12 mouse cellular contexts compared by ENCODE assay signal in genomic region chr11:96408234-96409010, GRCm38 (mm10). TPM values are rescaled to one million over a fixed set of nuclear protein-coding genes. Genes with fewer than 3 reads are reported as not detected.
DNase-seq lines count a peak whose midpoint lies in the region; ATAC-seq lines count a peak whose summit lies in the region.
"Had no signal": no experiment of that assay in that cellular context is flagged by ENCODE, and none has a peak within 500 bp of the region (broad histone marks: within the 10 kb centered on the region; RNA-seq: fewer than 3 reads in every experiment).

No protein-coding gene starts in this region.

- peak overlapping the region; percentile 61 for H3K4me2 ChIP-seq in heart, embryonic 13.5 days
- H3K4me2 ChIP-seq in hindbrain, embryonic 11.5 days (replicated peaks; ENCODE audit: low read depth, low read length): no peak overlapping the region; the same call in 1 of the 2 replicates
- H3K4me2 ChIP-seq in heart, embryonic 12.5 days: no peak overlapping the region

- WGBS in heart, embryonic 13.5 days: 52% methylated on average over 14 of the region's 14 CpGs
- WGBS in hindbrain, embryonic 11.5 days: 56% methylated on average over 14 of the region's 14 CpGs
- WGBS in heart, embryonic 12.5 days: 51% methylated on average over 14 of the region's 14 CpGs

- H3K27me3 ChIP-seq in heart, embryonic 13.5 days (replicated peaks): peaks cover 99% of the 10 kb centered on the region
- H3K27me3 ChIP-seq in hindbrain, embryonic 11.5 days (ENCODE audit: control insufficient read depth, insufficient read depth, low read length): no peaks in the 10 kb centered on the region
- peaks cover 95% of the 10 kb centered on the region for H3K27me3 ChIP-seq in heart, embryonic 12.5 days (replicated peaks)

- H3K9me3 ChIP-seq in heart, embryonic 13.5 days: no peaks in the 10 kb centered on the region
- H3K9me3 ChIP-seq in hindbrain, embryonic 11.5 days (ENCODE audit: control insufficient read depth, low read length): no peaks in the 10 kb centered on the region
- H3K9me3 ChIP-seq in heart, embryonic 12.5 days (replicated peaks): no peaks in the 10 kb centered on the region
- H3K9me3 ChIP-seq: liver, embryonic 13.5 days had no signal

- ATAC-seq in heart, embryonic 13.5 days (ENCODE audit: extremely low read depth, insufficient number of reproducible peaks, low FRiP score, low TSS enrichment): no peak
- no peak for ATAC-seq in hindbrain, embryonic 11.5 days (ENCODE audit: low FRiP score)
- no peak for ATAC-seq in inflammation-experienced regulatory T-cells, adult 6 months
- no peak for ATAC-seq in megakaryocyte progenitor cell, adult 5-6 weeks (replicated peaks; ENCODE audit: poor library complexity)
- no peak for ATAC-seq in heart, embryonic 12.5 days (ENCODE audit: insufficient number of reproducible peaks, low FRiP score)

- H3K4me3 ChIP-seq in heart, embryonic 13.5 days: peak overlapping the region; percentile 24; the same call in 1 of the 2 replicates
- no peak overlapping the region for H3K4me3 ChIP-seq in hindbrain, embryonic 11.5 days (ENCODE audit: low read depth, low read length)
- H3K4me3 ChIP-seq in heart, embryonic 12.5 days: no peak overlapping the region
- H3K4me3 ChIP-seq: liver, embryonic 13.5 days had no signal

- H3K4me1 ChIP-seq in heart, embryonic 13.5 days: peaks cover 35% of the 10 kb centered on the region
- H3K4me1 ChIP-seq in hindbrain, embryonic 11.5 days (replicated peaks; ENCODE audit: control insufficient read depth, insufficient read depth, low read length): no peaks in the 10 kb centered on the region
- peaks cover 16% of the 10 kb centered on the region for H3K4me1 ChIP-seq in heart, embryonic 12.5 days (replicated peaks)

- H3K27ac ChIP-seq in heart, embryonic 13.5 days (replicated peaks): no peak overlapping the region
- H3K27ac ChIP-seq in hindbrain, embryonic 11.5 days (ENCODE audit: low read depth, low read length): no peak overlapping the region
- H3K27ac ChIP-seq in heart, embryonic 12.5 days (ENCODE audit: poor library complexity, severe bottlenecking): no peak overlapping the region
- H3K27ac ChIP-seq: liver, embryonic 13.5 days had no signal

- DNase-seq in heart, adult 11 months: no peak
- peak; percentile 83 for DNase-seq in Muller cell, postnatal 12 days (ENCODE audit: inconsistent ontology term)
- peak; percentile 18 for DNase-seq in hindbrain, embryonic 11.5 days (ENCODE audit: low spot score)
- peak; percentile 24 for DNase-seq in lung, postnatal 25 days (ENCODE audit: low spot score)
- DNase-seq: liver, embryonic 13.5 days had no signal

- no peaks in the 10 kb centered on the region for H3K36me3 ChIP-seq in heart, embryonic 13.5 days
- no peaks in the 10 kb centered on the region for H3K36me3 ChIP-seq in hindbrain, embryonic 11.5 days (ENCODE audit: control insufficient read depth, insufficient read depth, low read length)
- no peaks in the 10 kb centered on the region for H3K36me3 ChIP-seq in heart, embryonic 12.5 days
- H3K36me3 ChIP-seq: liver, embryonic 13.5 days had no signal

- H3K9ac ChIP-seq in heart, embryonic 13.5 days: peak overlapping the region; percentile 69; the same call in 1 of the 2 replicates
- no peak overlapping the region for H3K9ac ChIP-seq in hindbrain, embryonic 11.5 days (ENCODE audit: low read depth, low read length)
- no peak overlapping the region for H3K9ac ChIP-seq in heart, embryonic 12.5 days
- H3K9ac ChIP-seq: liver, embryonic 13.5 days had no signal

RNA-seq across cellular contexts. Expression of gene Hoxb1, which starts 42.9 kb away (rescaled TPM):
- 0.17 and 0.18 TPM in 2 replicates for polyA plus RNA-seq in heart, embryonic 13.5 days (2015; fragmentation: Nextera tagmentation; extraction: Ambion mirVana)
- polyA plus RNA-seq in hindbrain, embryonic 11.5 days (2014; fragmentation: Nextera tagmentation; extraction: Ambion mirVana): 7.3 and 8.2 TPM in 2 replicates
- polyA plus RNA-seq in inflammation-experienced regulatory T-cells, adult 6 months (2017; shearing (Covaris generic)): not detected
- total RNA-seq in megakaryocyte progenitor cell, adult 5-6 weeks (2015): not detected in 2 replicates
- total RNA-seq in megakaryocyte progenitor cell, adult 5-6 weeks (2017): not detected in 2 replicates
- polyA plus RNA-seq in heart, embryonic 12.5 days (2016; fragmentation: Nextera tagmentation; extraction: Ambion mirVana): not detected in 2 replicates
- total RNA-seq: adrenal gland, postnatal 4 days; gastrocnemius, postnatal 25 days had no signal
- polyA plus RNA-seq: cortical plate, adult 2 months had no signal

RNA-seq across cellular contexts. Expression of gene Skap1, which starts 56.0 kb away (rescaled TPM):
- polyA plus RNA-seq in heart, embryonic 13.5 days (2015; fragmentation: Nextera tagmentation; extraction: Ambion mirVana): 0.33 and 1.1 TPM in 2 replicates
- polyA plus RNA-seq in hindbrain, embryonic 11.5 days (2014; fragmentation: Nextera tagmentation; extraction: Ambion mirVana): 0.85 and 1.5 TPM in 2 replicates
- 100 to 1,000 TPM; 537 to 839 (median 722) TPM for polyA plus RNA-seq in inflammation-experienced regulatory T-cells, adult 6 months (2017; shearing (Covaris generic))
- total RNA-seq in megakaryocyte progenitor cell, adult 5-6 weeks (2015): 0.32 TPM in 1 of 2 replicates, not detected in the other
- 0.46 TPM in 1 of 2 replicates, not detected in the other for total RNA-seq in megakaryocyte progenitor cell, adult 5-6 weeks (2017)
- 0.50 and 0.60 TPM in 2 replicates for polyA plus RNA-seq in heart, embryonic 12.5 days (2016; fragmentation: Nextera tagmentation; extraction: Ambion mirVana)

RNA-seq across cellular contexts. Expression of gene Hoxb2, which starts 58.1 kb away (rescaled TPM):
- 3.6 and 5.9 TPM in 2 replicates for polyA plus RNA-seq in heart, embryonic 13.5 days (2015; fragmentation: Nextera tagmentation; extraction: Ambion mirVana)
- 64.9 and 67.5 TPM in 2 replicates for polyA plus RNA-seq in hindbrain, embryonic 11.5 days (2014; fragmentation: Nextera tagmentation; extraction: Ambion mirVana)
- polyA plus RNA-seq in inflammation-experienced regulatory T-cells, adult 6 months (2017; shearing (Covaris generic)): not detected
- 0.07 and 0.49 TPM in 2 replicates for total RNA-seq in megakaryocyte progenitor cell, adult 5-6 weeks (2015)
- 0.12 and 0.14 TPM in 2 replicates for total RNA-seq in megakaryocyte progenitor cell, adult 5-6 weeks (2017)
- polyA plus RNA-seq in heart, embryonic 12.5 days (2016; fragmentation: Nextera tagmentation; extraction: Ambion mirVana): 4.0 TPM in 2 replicates
- polyA plus RNA-seq: cortical plate, adult 2 months had no signal

Comparison
In these comparisons a context has a peak if more than half of its experiments do, and no peak if none do; other contexts are left out.
1. RNA of gene Skap1, which starts 56.0 kb away (polyA plus RNA-seq): 537 to 839 TPM in inflammation-experienced regulatory T-cells, adult 6 months; 0.33 to 1.1 TPM in heart, embryonic 13.5 days, 0.85 to 1.5 TPM in hindbrain, embryonic 11.5 days and 0.50 to 0.60 TPM in heart, embryonic 12.5 days; every median in the first group is over 100 times any median in the second.